Mouse (Mus musculus) forebrain, embryonic 16.5 days (tissue): ENCODE results near the gene Ankrd36. TPM values are rescaled to one million over a fixed set of nuclear protein-coding genes. Genes with fewer than 3 reads are reported as not detected.

Experiments used
- polyA plus RNA-seq: library from polyadenylated mRNA; unstranded; fragments of >200 nt; fragmentation: Nextera tagmentation; extraction: Ambion mirVana; gene quantifications from 2 replicates; pipeline ENCODE4 v1.2.1, GENCODE M21; 2015

The Ankrd36 gene
- polyA plus RNA-seq, 1 experiment from 2014 or later = not detected

Other genes with a start within 250 kb of the Ankrd36 start
- gene Znrf3, start 124.8 kb upstream of the Ankrd36 start, polyA plus RNA-seq = 6.9 and 7.2 TPM in 2 replicates
- gene Xbp1, start 49.0 kb upstream of the Ankrd36 start, polyA plus RNA-seq = 135 and 146 TPM in 2 replicates
- 12.3 and 15.5 TPM in 2 replicates for gene Ccdc117, start 27.5 kb upstream of the Ankrd36 start, polyA plus RNA-seq
- gene Mrps24, start 146.0 kb downstream of the Ankrd36 start, polyA plus RNA-seq = 168 and 171 TPM in 2 replicates
- 35.2 TPM in 2 replicates for gene Urgcp, start 192.7 kb downstream of the Ankrd36 start, polyA plus RNA-seq
- 139 and 141 TPM in 2 replicates for gene Dbnl, start 218.8 kb downstream of the Ankrd36 start, polyA plus RNA-seq
- gene Pgam2, start 234.0 kb downstream of the Ankrd36 start, polyA plus RNA-seq = 1.9 and 2.4 TPM in 2 replicates